In genomic region chr13:23551146-23551834, GRCm38 (mm10) we compare ENCODE assay signal across 1 mouse cellular context.
TF ChIP-seq lines count a peak whose summit lies in the region.

Hist1h4f (minus strand) TSS chr13:23551648.

TF ChIP-seq in CH12.LX, 34 proteins besides CTCF, POLR2A, EP300 and RAD21 (continued from another document):
- TF ChIP-seq MAX (IDR thresholded peaks at IDR 0.05; ENCODE audit: low read length) (peak; percentile 56; the same call in 1 of the 2 replicates), E2F4 (IDR thresholded peaks at IDR 0.05; ENCODE audit: insufficient replicate concordance, low read depth, low read length) (peak; percentile 100)
